Mouse (Mus musculus) myocyte (in vitro differentiated cells): ENCODE data around the gene Scg5. TPM values are rescaled to one million over a fixed set of nuclear protein-coding genes. Genes with fewer than 3 reads are reported as not detected.

Experiments used
- H3K27me3 ChIP-seq: one replicate; pipeline ENCODE4 v1.6.1; 2011; ENCODE audit not compliant: control insufficient read depth, insufficient read depth, insufficient read length
- H3K36me3 ChIP-seq: one replicate; pipeline ENCODE4 v1.6.1; 2011; ENCODE audit not compliant: control insufficient read depth, insufficient read depth
- H3K4me2 ChIP-seq: one replicate; pipeline ENCODE4 v1.6.1; 2011; ENCODE audit warnings: low read depth, control low read depth
- H3K4me3 ChIP-seq: one replicate; pipeline ENCODE4 v1.5.1; 2011; ENCODE audit warnings: mild to moderate bottlenecking, control low read depth, moderate library complexity
- H3K79me2 ChIP-seq: one replicate; pipeline ENCODE4 v1.6.1; 2011; ENCODE audit not compliant: control insufficient read depth, insufficient read depth
- H3ac ChIP-seq: one replicate; pipeline ENCODE4 v1.6.1; 2011; ENCODE audit not compliant: control insufficient read depth, insufficient read length
- CEBPB ChIP-seq: IDR thresholded peaks from 2 replicates; pipeline ENCODE4 v1.6.1; 2011; ENCODE audit warnings: mild to moderate bottlenecking, moderate library complexity; ENCODE audit not compliant: poor library complexity, insufficient read depth, severe bottlenecking
- E2F4 ChIP-seq: IDR thresholded peaks from one replicate; pipeline ENCODE4 v1.6.1; 2011; ENCODE audit warnings: mild to moderate bottlenecking, control low read depth, moderate library complexity; ENCODE audit not compliant: insufficient read depth
- MAX ChIP-seq: IDR thresholded peaks from one replicate; pipeline ENCODE4 v1.6.1; 2011; ENCODE audit warnings: low read depth, mild to moderate bottlenecking, control low read depth
- MYOD1 ChIP-seq, 3 experiments: IDR thresholded peaks; one replicate each; pipeline ENCODE4 v1.6.1; 2011; ENCODE audit warnings: control low read depth in 2 of 3, low read depth in 2 of 3, mild to moderate bottlenecking in 2 of 3, moderate library complexity in 1 of 3; ENCODE audit not compliant: insufficient read length in 2 of 3, control insufficient read depth in 1 of 3
- MYOG ChIP-seq, 3 experiments: IDR thresholded peaks; one replicate each; pipeline ENCODE4 v1.6.1; 2011; ENCODE audit warnings: control low read depth in 2 of 3, low read depth in 2 of 3, mild to moderate bottlenecking in 2 of 3; ENCODE audit not compliant: insufficient read length in 2 of 3, control insufficient read depth in 1 of 3, insufficient read depth in 1 of 3
- POLR2A ChIP-seq: IDR thresholded peaks from one replicate; pipeline ENCODE4 v1.6.1; 2011; ENCODE audit warnings: low read depth, mild to moderate bottlenecking, control low read depth, moderate library complexity; ENCODE audit not compliant: insufficient read length
- POLR2AphosphoS2 ChIP-seq: IDR thresholded peaks from one replicate; pipeline ENCODE4 v1.6.1; 2011; ENCODE audit warnings: low read depth, control low read depth; ENCODE audit not compliant: insufficient read length
- REST ChIP-seq: IDR thresholded peaks from one replicate; pipeline ENCODE4 v1.6.1; 2011; ENCODE audit warnings: mild to moderate bottlenecking, control low read depth, moderate library complexity; ENCODE audit not compliant: insufficient read depth, insufficient read length
- SRF ChIP-seq: IDR thresholded peaks from one replicate; pipeline ENCODE4 v1.6.1; 2011; ENCODE audit warnings: low read depth; ENCODE audit not compliant: control insufficient read depth, insufficient read length
- TCF12 ChIP-seq: IDR thresholded peaks from one replicate; pipeline ENCODE4 v1.6.1; 2011; ENCODE audit warnings: mild to moderate bottlenecking, control low read depth; ENCODE audit not compliant: poor library complexity, insufficient read depth, severe bottlenecking
- TCF3 ChIP-seq: IDR thresholded peaks from one replicate; pipeline ENCODE4 v1.6.1; 2011; ENCODE audit warnings: low read depth, control low read depth; ENCODE audit not compliant: insufficient read length
- USF1 ChIP-seq: IDR thresholded peaks from one replicate; pipeline ENCODE4 v1.6.1; 2011; ENCODE audit warnings: low read depth, mild to moderate bottlenecking, control low read depth, moderate library complexity
- polyA plus RNA-seq: library from polyadenylated mRNA; unstranded; fragments of >200 nt; fragmentation: generic; extraction: Trizol; gene quantifications from one replicate; pipeline ENCODE4 v1.2.1, GENCODE M21; 2012; ENCODE audit warnings: missing spikeins

Scg5 gene
- polyA plus RNA-seq, 1 experiment = 0.08 TPM

DNA sequence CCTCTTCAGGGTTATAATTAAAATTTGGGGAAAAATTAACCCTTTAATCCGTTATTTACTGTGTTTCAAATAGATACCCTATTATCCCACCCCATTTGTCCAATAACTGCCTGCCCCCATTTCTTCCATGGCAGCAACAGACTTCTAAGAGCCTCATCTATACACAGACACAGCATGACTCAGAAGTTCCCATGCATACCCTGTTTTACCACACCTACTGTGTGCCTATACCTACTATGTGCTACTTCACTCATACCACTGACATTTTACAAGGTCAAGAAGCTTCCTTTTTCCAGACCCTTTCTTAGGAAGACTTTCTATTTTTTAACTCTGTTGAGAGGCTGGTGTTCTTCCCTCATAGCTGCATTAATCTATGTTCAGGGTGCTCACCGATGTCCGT lies 35.4 kb downstream of the Scg5 start:
- no peak for TF ChIP-seq POLR2A
- TF ChIP-seq MYOG (IDR thresholded peaks at IDR 0.05; ENCODE audit: control insufficient read depth in 1 of 3, insufficient read depth in 1 of 3, insufficient read length in 2 of 3, low read depth in 2 of 3) = no peak
- TF ChIP-seq E2F4 = no peak
- TF ChIP-seq USF1 = no peak
- TF ChIP-seq MAX = no peak
- TF ChIP-seq TCF12 = no peak
- no peak for TF ChIP-seq SRF
- TF ChIP-seq CEBPB = no peak
- no peak for TF ChIP-seq REST
- TF ChIP-seq TCF3 = no peak
- no peak for TF ChIP-seq POLR2AphosphoS2
- TF ChIP-seq MYOD1 (IDR thresholded peaks at IDR 0.05; ENCODE audit: control insufficient read depth in 1 of 3, insufficient read length in 2 of 3, low read depth in 2 of 3) = no peak
- H3ac ChIP-seq = no peak overlapping the region
- no peaks in the 10 kb centered on the region for H3K27me3 ChIP-seq
- no peak overlapping the region for H3K4me3 ChIP-seq
- no peaks in the 10 kb centered on the region for H3K36me3 ChIP-seq
- no peak overlapping the region for H3K4me2 ChIP-seq
- H3K79me2 ChIP-seq = no peaks in the 10 kb centered on the region

DNA sequence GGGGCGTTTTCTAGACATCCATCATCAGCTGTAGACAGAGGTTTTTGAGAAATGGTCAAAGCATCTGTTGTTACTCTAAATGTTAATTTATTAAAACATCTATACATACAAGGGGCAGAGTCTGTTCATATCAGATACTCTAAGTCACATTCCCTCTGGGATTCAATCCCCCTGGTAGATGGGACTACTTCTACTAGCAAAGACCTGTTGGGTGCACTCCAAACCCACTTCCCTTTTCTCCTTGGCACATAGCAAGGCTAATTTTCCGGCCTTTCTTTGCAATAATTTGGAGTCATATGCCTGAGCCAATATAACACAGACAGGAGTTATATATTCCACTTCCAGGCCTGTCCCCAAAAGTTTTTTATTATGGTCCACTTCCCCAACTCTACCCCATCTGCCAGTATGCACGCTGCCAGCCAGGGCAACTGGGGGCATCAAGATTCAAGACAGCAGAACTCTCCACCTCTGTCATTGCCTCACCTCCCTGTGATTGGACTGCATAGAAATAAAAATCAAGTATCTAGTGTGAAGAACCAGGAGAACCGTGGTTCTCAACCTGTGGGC lies 40.0 kb downstream of the Scg5 start:
- Histone ChIP-seq H3K27me3 (no peaks in the 10 kb centered on the region), H3K79me2 (no peaks in the 10 kb centered on the region), H3ac (no peak overlapping the region), H3K36me3 (no peaks in the 10 kb centered on the region), H3K4me2 (no peak overlapping the region), H3K4me3 (no peak overlapping the region)
- no peak for TF ChIP-seq MYOD1 (IDR thresholded peaks at IDR 0.05; ENCODE audit: control insufficient read depth in 1 of 3, insufficient read length in 2 of 3, low read depth in 2 of 3)

GRCm38 (mm10) chr2:113787882-113788281 lies 41.0 kb downstream of the Scg5 start:
- no peaks in the 10 kb centered on the region for H3K36me3 ChIP-seq
- H3K79me2 ChIP-seq = no peaks in the 10 kb centered on the region
- H3K4me3 ChIP-seq = no peak overlapping the region
- TF ChIP-seq SRF (no peak), REST (no peak), POLR2AphosphoS2 (no peak), TCF12 (no peak), MYOD1 (IDR thresholded peaks at IDR 0.05; ENCODE audit: control insufficient read depth in 1 of 3, insufficient read length in 2 of 3, low read depth in 2 of 3) (no peak), POLR2A (no peak), CEBPB (no peak), MAX (no peak), TCF3 (no peak), USF1 (no peak), MYOG (IDR thresholded peaks at IDR 0.05; ENCODE audit: control insufficient read depth in 1 of 3, insufficient read depth in 1 of 3, insufficient read length in 2 of 3, low read depth in 2 of 3) (no peak), E2F4 (no peak)
- H3K27me3 ChIP-seq = no peaks in the 10 kb centered on the region
- no peak overlapping the region for H3ac ChIP-seq
- no peak overlapping the region for H3K4me2 ChIP-seq

DNA sequence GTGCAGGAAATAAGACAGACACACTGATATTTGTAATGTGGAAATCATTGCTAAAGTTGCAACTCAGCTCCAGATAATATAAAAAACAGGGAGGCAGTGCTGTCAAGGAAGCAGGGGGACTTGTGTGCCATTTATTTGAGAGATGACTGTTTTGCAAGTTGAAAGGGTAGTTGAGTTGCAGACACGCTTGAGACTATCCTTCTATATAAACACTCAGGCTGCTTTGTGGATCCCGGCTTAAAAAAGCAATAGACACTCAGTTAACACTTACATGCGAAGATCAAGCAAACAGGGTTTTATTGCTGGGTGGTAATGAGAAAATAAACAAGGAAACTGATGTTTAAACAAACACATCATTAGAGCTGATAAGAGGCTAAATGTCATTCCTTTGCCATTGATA lies 44.1 kb downstream of the Scg5 start:
- no peaks in the 10 kb centered on the region for H3K27me3 ChIP-seq
- no peak overlapping the region for H3ac ChIP-seq
- H3K4me2 ChIP-seq = no peak overlapping the region
- no peaks in the 10 kb centered on the region for H3K79me2 ChIP-seq
- no peak for TF ChIP-seq POLR2A
- TF ChIP-seq TCF12 = no peak
- no peak for TF ChIP-seq E2F4
- no peak for TF ChIP-seq MAX
- TF ChIP-seq MYOG (IDR thresholded peaks at IDR 0.05; ENCODE audit: control insufficient read depth in 1 of 3, insufficient read depth in 1 of 3, insufficient read length in 2 of 3, low read depth in 2 of 3) = no peak
- TF ChIP-seq REST = no peak
- TF ChIP-seq POLR2AphosphoS2 = no peak
- no peak for TF ChIP-seq MYOD1 (IDR thresholded peaks at IDR 0.05; ENCODE audit: control insufficient read depth in 1 of 3, insufficient read length in 2 of 3, low read depth in 2 of 3)
- no peak for TF ChIP-seq USF1
- TF ChIP-seq TCF3 = no peak
- no peak for TF ChIP-seq CEBPB
- no peak for TF ChIP-seq SRF
- H3K36me3 ChIP-seq = no peaks in the 10 kb centered on the region
- no peak overlapping the region for H3K4me3 ChIP-seq

DNA sequence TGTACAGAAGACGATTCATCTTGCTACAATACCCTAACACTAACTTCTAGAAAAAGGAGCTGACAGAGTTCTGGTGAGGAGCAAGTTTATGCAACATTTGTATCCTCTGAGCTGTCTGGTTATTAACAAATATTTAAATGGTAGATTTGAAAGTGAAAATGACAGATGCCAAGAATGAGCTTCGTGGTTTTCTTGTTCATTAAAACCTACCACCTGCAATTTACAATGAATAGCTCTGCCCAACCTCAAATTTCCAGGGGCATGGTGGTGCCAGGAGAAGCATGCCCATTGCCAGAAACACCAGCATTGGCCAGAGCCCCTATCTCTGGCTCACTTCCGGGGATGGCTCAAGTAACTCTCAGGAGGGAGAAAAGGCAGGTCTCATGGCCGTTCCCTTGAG lies 47.4 kb downstream of the Scg5 start:
- TF ChIP-seq MYOD1 (IDR thresholded peaks at IDR 0.05; ENCODE audit: control insufficient read depth in 1 of 3, insufficient read length in 2 of 3, low read depth in 2 of 3) (no peak), REST (no peak), MYOG (IDR thresholded peaks at IDR 0.05; ENCODE audit: control insufficient read depth in 1 of 3, insufficient read depth in 1 of 3, insufficient read length in 2 of 3, low read depth in 2 of 3) (no peak), TCF3 (no peak), E2F4 (no peak), SRF (no peak), USF1 (no peak), MAX (no peak), CEBPB (no peak), POLR2A (no peak), POLR2AphosphoS2 (no peak), TCF12 (no peak)
- Histone ChIP-seq H3K36me3 (no peaks in the 10 kb centered on the region), H3K4me3 (no peak overlapping the region), H3K79me2 (no peaks in the 10 kb centered on the region), H3K27me3 (no peaks in the 10 kb centered on the region), H3K4me2 (no peak overlapping the region), H3ac (no peak overlapping the region)
